Mouse (Mus musculus) small intestine, adult 2 months (tissue): ENCODE measurements around the gene Rhov. TPM values are rescaled to one million over a fixed set of nuclear protein-coding genes. Genes with fewer than 3 reads are reported as not detected.

ENCODE experiments used
- H3K27ac ChIP-seq: fragments of 200-500 bp; 2 replicates; pipeline ENCODE4 v1.5.1; 2012; ENCODE audit warnings: low read depth, low read length, control low read depth, inconsistent platforms; ENCODE audit not compliant: insufficient read depth
- H3K27me3 ChIP-seq: fragments of 200-500 bp; 2 replicates; pipeline ENCODE4 v1.6.1; 2012; ENCODE audit warnings: mild to moderate bottlenecking, moderate library complexity, low read length, inconsistent platforms; ENCODE audit not compliant: control insufficient read depth, insufficient read depth
- H3K36me3 ChIP-seq: fragments of 200-500 bp; 2 replicates; pipeline ENCODE4 v1.6.1; 2012; ENCODE audit warnings: mild to moderate bottlenecking, low read length, control low read depth, inconsistent platforms; ENCODE audit not compliant: control insufficient read depth, insufficient read depth
- H3K4me1 ChIP-seq: fragments of 200-500 bp; 2 replicates; pipeline ENCODE4 v1.6.1; 2012; ENCODE audit warnings: low read length, inconsistent platforms, mixed read lengths; ENCODE audit not compliant: control insufficient read depth, insufficient read depth, insufficient read length
- H3K4me3 ChIP-seq: fragments of 200-500 bp; 2 replicates; pipeline ENCODE4 v1.5.1; 2012; ENCODE audit warnings: low read depth, mild to moderate bottlenecking, control low read depth, inconsistent platforms, low read length, moderate library complexity
- CTCF ChIP-seq: fragments of 200-500 bp; IDR thresholded peaks from 2 replicates; pipeline ENCODE4 v1.5.1; 2012; ENCODE audit warnings: low read depth, mild to moderate bottlenecking, control low read depth, inconsistent platforms, low read length, moderate library complexity, mixed read lengths; ENCODE audit not compliant: insufficient replicate concordance, insufficient read length; ENCODE audit errors: extremely low read depth
- POLR2A ChIP-seq: fragments of 200-500 bp; IDR thresholded peaks from 2 replicates; pipeline ENCODE4 v1.6.1; 2012; ENCODE audit warnings: low read depth, mild to moderate bottlenecking, control low read depth, inconsistent platforms, low read length, moderate library complexity
- WGBS: fragments of 180-500 bp; shearing (Covaris S2); methylation state at CpG from one replicate; pipeline ENCODE4 v1.1.7; 2018; 5-methylcytosine and 5-hydroxymethylcytosine counted together
- polyA plus RNA-seq: library from polyadenylated mRNA; depleted of rRNA; stranded (reverse); fragments of >200 nt; gene quantifications from 2 replicates; pipeline ENCODE4 v1.2.3, GENCODE M21; 2012

Rhov gene
- polyA plus RNA-seq, 1 experiment = 3.0 TPM

- no peak overlapping the region for H3K27ac ChIP-seq
- WGBS = 42% methylated on average over 1 of the region's 1 CpGs
Observed at GRCm38 (mm10) chr2:119274126-119274525, 3.1 kb upstream of the Rhov start.

GRCm38 (mm10) chr2:119270286-119270642 lies 808 bp downstream of the Rhov start:
- H3K36me3 ChIP-seq = no peaks in the 10 kb centered on the region
- H3K27ac ChIP-seq = no peak overlapping the region
- TF ChIP-seq CTCF = 0 out of 2 replicates have a peak, but pooled peaks have one; percentile 8
- TF ChIP-seq POLR2A = no peak
- no peaks in the 10 kb centered on the region for H3K27me3 ChIP-seq
- 42% methylated on average over 9 of the region's 9 CpGs for WGBS
- peaks cover 16% of the 10 kb centered on the region for H3K4me1 ChIP-seq
- peak overlapping the region; percentile 79 for H3K4me3 ChIP-seq

More at GRCm38 (mm10) chr2:119274126-119274525, 3.1 kb upstream of the Rhov start:
- H3K4me1 ChIP-seq = peaks cover 13% of the 10 kb centered on the region
- TF ChIP-seq CTCF = no peak
- TF ChIP-seq POLR2A = no peak
- H3K4me3 ChIP-seq = no peak overlapping the region
- no peaks in the 10 kb centered on the region for H3K36me3 ChIP-seq
- no peaks in the 10 kb centered on the region for H3K27me3 ChIP-seq

- WGBS = 51% methylated on average over 5 of the region's 5 CpGs
- Histone ChIP-seq H3K4me3 (no peak overlapping the region), H3K4me1 (peaks cover 11% of the 10 kb centered on the region), H3K27me3 (no peaks in the 10 kb centered on the region), H3K27ac (no peak overlapping the region), H3K36me3 (no peaks in the 10 kb centered on the region)
- TF ChIP-seq POLR2A (no peak), CTCF (no peak)
Observed at GRCm38 (mm10) chr2:119263813-119264212, 7.3 kb downstream of the Rhov start.

GRCm38 (mm10) chr2:119262978-119263377 lies 8.1 kb downstream of the Rhov start:
- WGBS = 10% methylated on average over 8 of the region's 8 CpGs
- H3K4me1 ChIP-seq = peaks cover 11% of the 10 kb centered on the region
- no peak for TF ChIP-seq CTCF
- TF ChIP-seq POLR2A = no peak
- peak overlapping the region; percentile 9; the same call in 1 of the 2 replicates for H3K27ac ChIP-seq
- H3K36me3 ChIP-seq = no peaks in the 10 kb centered on the region
- peak overlapping the region; percentile 26; the same call in 1 of the 2 replicates for H3K4me3 ChIP-seq
- H3K27me3 ChIP-seq = no peaks in the 10 kb centered on the region

GRCm38 (mm10) chr2:119261326-119261725 lies 9.7 kb downstream of the Rhov start:
- Histone ChIP-seq H3K36me3 (no peaks in the 10 kb centered on the region), H3K27me3 (no peaks in the 10 kb centered on the region), H3K4me3 (no peak overlapping the region), H3K27ac (no peak overlapping the region), H3K4me1 (peaks cover 14% of the 10 kb centered on the region)
- no peak for TF ChIP-seq CTCF
- TF ChIP-seq POLR2A = no peak
- WGBS = 10% methylated on average over 2 of the region's 2 CpGs

- Histone ChIP-seq H3K4me3 (no peak overlapping the region), H3K27me3 (no peaks in the 10 kb centered on the region), H3K4me1 (peaks cover 14% of the 10 kb centered on the region), H3K36me3 (no peaks in the 10 kb centered on the region), H3K27ac (no peak overlapping the region)
- TF ChIP-seq CTCF = no peak
- WGBS = 78% methylated on average over 1 of the region's 1 CpGs
Observed at GRCm38 (mm10) chr2:119260518-119260917, 10.6 kb downstream of the Rhov start.

- Histone ChIP-seq H3K4me1 (peaks cover 12% of the 10 kb centered on the region; the same call in 1 of the 2 replicates), H3K27ac (no peak overlapping the region), H3K4me3 (no peak overlapping the region), H3K27me3 (no peaks in the 10 kb centered on the region), H3K36me3 (no peaks in the 10 kb centered on the region)
- WGBS = 19% methylated on average over 7 of the region's 7 CpGs
- no peak for TF ChIP-seq CTCF
- no peak for TF ChIP-seq POLR2A
Observed at GRCm38 (mm10) chr2:119254976-119255375, 16.1 kb downstream of the Rhov start.
